Mouse (Mus musculus) MEL (cell line): ENCODE data around the gene Atp8b4. TPM values are rescaled to one million over a fixed set of nuclear protein-coding genes. Genes with fewer than 3 reads are reported as not detected.

Source experiments
- DNase-seq: peaks from one replicate; pipeline ENCODE4 v3.0.0; 2011; ENCODE audit warnings: low read depth, low spot score
- H3K27ac ChIP-seq: 2 replicates; pipeline ENCODE4 v1.5.1; 2012; ENCODE audit warnings: low read depth, mild to moderate bottlenecking, control low read depth, low read length, moderate library complexity; ENCODE audit not compliant: control insufficient read depth
- H3K27me3 ChIP-seq, 2 experiments: fragments of 150-350 bp in 1 of 2; sonication (generic) in 1 of 2; 2 replicates each; pipeline ENCODE4 v1.6.1; 2012; ENCODE audit warnings: low read length in 2 of 2, mild to moderate bottlenecking in 2 of 2, improper control_type of control experiment in 1 of 2, moderate library complexity in 1 of 2; ENCODE audit not compliant: insufficient read depth in 2 of 2, control insufficient read depth in 1 of 2
- H3K36me3 ChIP-seq, 2 experiments: 2 replicates each; pipeline ENCODE4 v1.6.1; 2012 to 2014; ENCODE audit warnings: low read length in 2 of 2, improper control_type of control experiment in 1 of 2, inconsistent platforms in 1 of 2, mild to moderate bottlenecking in 1 of 2; ENCODE audit not compliant: insufficient read depth in 2 of 2, control insufficient read depth in 1 of 2
- H3K4me1 ChIP-seq, 2 experiments: fragments of 150-350 bp in 1 of 2; sonication (generic) in 1 of 2; 2 replicates each; pipeline ENCODE4 v1.6.1; 2012; ENCODE audit warnings: low read length in 2 of 2, improper control_type of control experiment in 1 of 2, mild to moderate bottlenecking in 1 of 2; ENCODE audit not compliant: insufficient read depth in 2 of 2, control insufficient read depth in 1 of 2
- H3K4me3 ChIP-seq, 2 experiments: fragments of 150-350 bp in 1 of 2; sonication (generic) in 1 of 2; 2 replicates each; pipeline ENCODE4 v1.5.1; 2012; ENCODE audit warnings: low read depth in 2 of 2, low read length in 2 of 2, mild to moderate bottlenecking in 2 of 2, moderate library complexity in 2 of 2, control low read depth in 1 of 2, improper control_type of control experiment in 1 of 2; ENCODE audit not compliant: control insufficient read depth in 1 of 2, insufficient read depth in 1 of 2
- H3K79me2 ChIP-seq: 2 replicates; pipeline ENCODE4 v1.6.1; 2012; ENCODE audit warnings: mild to moderate bottlenecking, low read length, moderate library complexity; ENCODE audit not compliant: control insufficient read depth, poor library complexity, insufficient read depth
- H3K9ac ChIP-seq: 2 replicates; pipeline ENCODE4 v1.6.1; 2012; ENCODE audit warnings: low read depth, mild to moderate bottlenecking, control low read depth, low read length, moderate library complexity; ENCODE audit not compliant: control insufficient read depth, poor library complexity, severe bottlenecking
- H3K9me3 ChIP-seq: fragments of 150-350 bp; sonication (generic); replicated peaks from 2 replicates; pipeline ENCODE4 v1.6.1; 2012; ENCODE audit warnings: mild to moderate bottlenecking, low read length, improper control_type of control experiment, moderate library complexity; ENCODE audit not compliant: insufficient read depth
- CHD1 ChIP-seq: IDR thresholded peaks from 2 replicates; pipeline ENCODE4 v1.6.1; 2012; ENCODE audit warnings: low read depth, mild to moderate bottlenecking, inconsistent platforms, low read length, improper control_type of control experiment
- CTCF ChIP-seq, 3 experiments: IDR thresholded peaks in 2 of 3; conservative IDR thresholded peaks in 1 of 3; 2 replicates each; pipeline ENCODE4 v1.5.1; 2011 to 2012; ENCODE audit warnings: low read length in 3 of 3, low read depth in 2 of 3, mild to moderate bottlenecking in 2 of 3, improper control_type of control experiment in 1 of 3, inconsistent platforms in 1 of 3, mixed read lengths in 1 of 3, moderate library complexity in 1 of 3; ENCODE audit not compliant: control insufficient read depth in 1 of 3, insufficient read depth in 1 of 3, poor library complexity in 1 of 3, severe bottlenecking in 1 of 3
- GATA1 ChIP-seq: IDR thresholded peaks from 2 replicates; pipeline ENCODE4 v1.6.1; 2011; ENCODE audit warnings: low read depth, low read length, improper control_type of control experiment
- JUND ChIP-seq: IDR thresholded peaks from 2 replicates; pipeline ENCODE4 v1.6.1; 2011; ENCODE audit warnings: low read depth, mild to moderate bottlenecking, improper control_type of control experiment, low read length
- KAT2A ChIP-seq: conservative IDR thresholded peaks from 2 replicates; pipeline ENCODE4 v1.6.1; 2012; ENCODE audit warnings: low read depth, low read length, improper control_type of control experiment, inconsistent platforms
- MAFK ChIP-seq: IDR thresholded peaks from 2 replicates; pipeline ENCODE4 v1.6.1; 2011; ENCODE audit warnings: low read depth, mild to moderate bottlenecking, low read length, improper control_type of control experiment, borderline replicate concordance
- MAZ ChIP-seq: IDR thresholded peaks from 2 replicates; pipeline ENCODE4 v1.6.1; 2012; ENCODE audit warnings: low read depth, mild to moderate bottlenecking, inconsistent platforms, low read length, improper control_type of control experiment
- MEF2A ChIP-seq: IDR thresholded peaks from 2 replicates; pipeline ENCODE4 v1.6.1; 2014; ENCODE audit warnings: low read depth, mild to moderate bottlenecking, inconsistent platforms, low read length, improper control_type of control experiment; ENCODE audit not compliant: poor library complexity, insufficient replicate concordance, severe bottlenecking; ENCODE audit errors: extremely low read depth
- MYB ChIP-seq: IDR thresholded peaks from 2 replicates; pipeline ENCODE4 v1.6.1; 2011; ENCODE audit warnings: mild to moderate bottlenecking, low read depth, low read length, improper control_type of control experiment
- NRF1 ChIP-seq: IDR thresholded peaks from 2 replicates; pipeline ENCODE4 v1.6.1; 2014; ENCODE audit warnings: low read depth, mild to moderate bottlenecking, inconsistent platforms, low read length, improper control_type of control experiment, moderate library complexity; ENCODE audit not compliant: poor library complexity, insufficient read depth, severe bottlenecking
- POLR2A ChIP-seq, 2 experiments: IDR thresholded peaks; 2 replicates each; pipeline ENCODE4 v1.6.1; 2011 to 2012; ENCODE audit warnings: low read length in 2 of 2, mild to moderate bottlenecking in 2 of 2, control low read depth in 1 of 2, improper control_type of control experiment in 1 of 2, low read depth in 1 of 2, moderate library complexity in 1 of 2; ENCODE audit not compliant: control insufficient read depth in 1 of 2, insufficient read depth in 1 of 2, poor library complexity in 1 of 2
- POLR2AphosphoS2 ChIP-seq: IDR thresholded peaks from 2 replicates; pipeline ENCODE4 v1.6.1; 2011; ENCODE audit warnings: low read length, improper control_type of control experiment
- RAD21 ChIP-seq: IDR thresholded peaks from 2 replicates; pipeline ENCODE4 v1.6.1; 2011; ENCODE audit warnings: mild to moderate bottlenecking, low read depth, low read length, improper control_type of control experiment
- RCOR1 ChIP-seq: IDR thresholded peaks from 2 replicates; pipeline ENCODE4 v1.6.1; 2012; ENCODE audit warnings: low read depth, mild to moderate bottlenecking, inconsistent platforms, low read length, improper control_type of control experiment
- SIN3A ChIP-seq: IDR thresholded peaks from 2 replicates; pipeline ENCODE4 v1.6.1; 2012; ENCODE audit warnings: low read length, improper control_type of control experiment, inconsistent platforms
- SMC3 ChIP-seq: IDR thresholded peaks from 2 replicates; pipeline ENCODE4 v1.6.1; 2011; ENCODE audit warnings: low read depth, low read length, improper control_type of control experiment
- TBP ChIP-seq: IDR thresholded peaks from 2 replicates; pipeline ENCODE4 v1.8.0; 2011; ENCODE audit warnings: low read depth, low read length, improper control_type of control experiment
- ZC3H11A ChIP-seq: IDR thresholded peaks from 2 replicates; pipeline ENCODE4 v1.6.1; 2012; ENCODE audit warnings: low read depth, mild to moderate bottlenecking, inconsistent platforms, low read length, improper control_type of control experiment
- ZKSCAN1 ChIP-seq: IDR thresholded peaks from 2 replicates; pipeline ENCODE4 v1.6.1; 2012; ENCODE audit warnings: low read depth, mild to moderate bottlenecking, inconsistent platforms, low read length, improper control_type of control experiment, moderate library complexity
- ZMIZ1 ChIP-seq: IDR thresholded peaks from 2 replicates; pipeline ENCODE4 v1.6.1; 2012; ENCODE audit warnings: low read depth, mild to moderate bottlenecking, inconsistent platforms, low read length, improper control_type of control experiment, moderate library complexity
- ZNF384 ChIP-seq: IDR thresholded peaks from 2 replicates; pipeline ENCODE4 v1.6.1; 2012; ENCODE audit warnings: low read depth, mild to moderate bottlenecking, inconsistent platforms, low read length, improper control_type of control experiment
- polyA plus RNA-seq, 2 experiments: library from polyadenylated mRNA; stranded (reverse) in 1 of 2; unstranded in 1 of 2; fragments of >175 nt in 1 of 2; fragments of >200 nt in 1 of 2; gene quantifications; 2 replicates each; pipeline versions ENCODE4 v1.2.1 to v1.2.4; 2012; ENCODE audit warnings: low replicate concordance in 2 of 2, low read depth in 1 of 2; ENCODE audit not compliant: insufficient read length in 2 of 2, insufficient read depth in 1 of 2, missing spikeins in 1 of 2
- total RNA-seq: library from RNA; depleted of rRNA; stranded (reverse); fragments of 300-350 nt; gene quantifications from 2 replicates; pipeline ENCODE4 v1.2.3, GENCODE M21; 2012

The Atp8b4 gene
- total and polyA plus RNA-seq, 3 experiments: not detected

- Histone ChIP-seq H3K9ac (no peak overlapping the region), H3K9me3 (no peaks in the 10 kb centered on the region), H3K79me2 (no peaks in the 10 kb centered on the region), H3K27ac (no peak overlapping the region), H3K4me3 (no peak overlapping the region), H3K36me3 (no peaks in the 10 kb centered on the region), H3K27me3 (peaks cover 1 to 5% of the 10 kb centered on the region in 2 experiments; a peak in 3 of 4 replicates), H3K4me1 (no peaks in the 10 kb centered on the region)
- TF ChIP-seq POLR2AphosphoS2 (no peak), GATA1 (no peak), NRF1 (no peak), JUND (no peak), MYB (no peak)
- DNase-seq: no peak
Measured at GRCm38 (mm10) chr2:126542211-126542610, 41.7 kb upstream of the Atp8b4 start.

GRCm38 (mm10) chr2:126540390-126540925, 40.0 kb upstream of the Atp8b4 start:
- no peaks in the 10 kb centered on the region for H3K79me2 ChIP-seq
- H3K4me1 ChIP-seq: no peaks in the 10 kb centered on the region
- peaks cover 0 to 2% of the 10 kb centered on the region in 2 experiments; a peak in 2 of 4 replicates for H3K27me3 ChIP-seq
- no peaks in the 10 kb centered on the region for H3K36me3 ChIP-seq
- no peak overlapping the region for H3K9ac ChIP-seq
- H3K27ac ChIP-seq: no peak overlapping the region
- H3K4me3 ChIP-seq: no peak overlapping the region
- no peak for DNase-seq
- no peaks in the 10 kb centered on the region for H3K9me3 ChIP-seq
- TF ChIP-seq POLR2AphosphoS2 (no peak), GATA1 (no peak), SIN3A (no peak), ZKSCAN1 (no peak), TBP (no peak), CHD1 (no peak), JUND (no peak), MEF2A (no peak), MYB (no peak), RCOR1 (no peak), CTCF (IDR thresholded peaks at IDR 0.05 in 2 of 3, conservative IDR thresholded peaks at IDR 0.05 in 1 of 3; ENCODE audit: control insufficient read depth in 1 of 3, insufficient read depth in 1 of 3, low read depth in 2 of 3, low read length in 3 of 3, poor library complexity in 1 of 3, severe bottlenecking in 1 of 3) (no peak), MAZ (no peak), ZC3H11A (no peak)

- H3K9me3 ChIP-seq: no peaks in the 10 kb centered on the region
- H3K36me3 ChIP-seq: no peaks in the 10 kb centered on the region
- no peak for DNase-seq
- H3K4me3 ChIP-seq: no peak overlapping the region
- no peak overlapping the region for H3K27ac ChIP-seq
- peaks cover 0 to 2% of the 10 kb centered on the region in 2 experiments; a peak in 1 of 4 replicates for H3K27me3 ChIP-seq
- H3K79me2 ChIP-seq: no peaks in the 10 kb centered on the region
- H3K4me1 ChIP-seq: no peaks in the 10 kb centered on the region
- no peak for TF ChIP-seq SMC3
- no peak for TF ChIP-seq ZMIZ1
- no peak for TF ChIP-seq RAD21
- no peak for TF ChIP-seq POLR2A (IDR thresholded peaks at IDR 0.05; ENCODE audit: control insufficient read depth in 1 of 2, insufficient read depth in 1 of 2, low read depth in 1 of 2, low read length in 2 of 2, poor library complexity in 1 of 2)
- TF ChIP-seq POLR2AphosphoS2: no peak
- TF ChIP-seq GATA1: no peak
- no peak for TF ChIP-seq CTCF (IDR thresholded peaks at IDR 0.05 in 2 of 3, conservative IDR thresholded peaks at IDR 0.05 in 1 of 3; ENCODE audit: control insufficient read depth in 1 of 3, insufficient read depth in 1 of 3, low read depth in 2 of 3, low read length in 3 of 3, poor library complexity in 1 of 3, severe bottlenecking in 1 of 3)
- TF ChIP-seq NRF1: no peak
- no peak for TF ChIP-seq ZC3H11A
- TF ChIP-seq MAFK: no peak
- no peak for TF ChIP-seq KAT2A
- TF ChIP-seq ZNF384: no peak
- no peak overlapping the region for H3K9ac ChIP-seq
Measured at GRCm38 (mm10) chr2:126537654-126538053, 37.2 kb upstream of the Atp8b4 start.
